Mouse (Mus musculus) ovary, postnatal 10 days (tissue): ENCODE measurements around the gene Tspan10.
A peak's percentile ranks its signal among the peaks of the same experiment; 100 is the strongest.

Experiments
- DNase-seq: peaks from one replicate; pipeline ENCODE4 v3.0.0; 2022; ENCODE audit warnings: low spot score

Tspan10 gene

GRCm38 (mm10) chr11:120455413-120455812 is 13.0 kb downstream of the Tspan10 start:
- no peak for DNase-seq

GRCm38 (mm10) chr11:120457370-120457769 is 14.9 kb downstream of the Tspan10 start:
- DNase-seq, result no peak

DNA sequence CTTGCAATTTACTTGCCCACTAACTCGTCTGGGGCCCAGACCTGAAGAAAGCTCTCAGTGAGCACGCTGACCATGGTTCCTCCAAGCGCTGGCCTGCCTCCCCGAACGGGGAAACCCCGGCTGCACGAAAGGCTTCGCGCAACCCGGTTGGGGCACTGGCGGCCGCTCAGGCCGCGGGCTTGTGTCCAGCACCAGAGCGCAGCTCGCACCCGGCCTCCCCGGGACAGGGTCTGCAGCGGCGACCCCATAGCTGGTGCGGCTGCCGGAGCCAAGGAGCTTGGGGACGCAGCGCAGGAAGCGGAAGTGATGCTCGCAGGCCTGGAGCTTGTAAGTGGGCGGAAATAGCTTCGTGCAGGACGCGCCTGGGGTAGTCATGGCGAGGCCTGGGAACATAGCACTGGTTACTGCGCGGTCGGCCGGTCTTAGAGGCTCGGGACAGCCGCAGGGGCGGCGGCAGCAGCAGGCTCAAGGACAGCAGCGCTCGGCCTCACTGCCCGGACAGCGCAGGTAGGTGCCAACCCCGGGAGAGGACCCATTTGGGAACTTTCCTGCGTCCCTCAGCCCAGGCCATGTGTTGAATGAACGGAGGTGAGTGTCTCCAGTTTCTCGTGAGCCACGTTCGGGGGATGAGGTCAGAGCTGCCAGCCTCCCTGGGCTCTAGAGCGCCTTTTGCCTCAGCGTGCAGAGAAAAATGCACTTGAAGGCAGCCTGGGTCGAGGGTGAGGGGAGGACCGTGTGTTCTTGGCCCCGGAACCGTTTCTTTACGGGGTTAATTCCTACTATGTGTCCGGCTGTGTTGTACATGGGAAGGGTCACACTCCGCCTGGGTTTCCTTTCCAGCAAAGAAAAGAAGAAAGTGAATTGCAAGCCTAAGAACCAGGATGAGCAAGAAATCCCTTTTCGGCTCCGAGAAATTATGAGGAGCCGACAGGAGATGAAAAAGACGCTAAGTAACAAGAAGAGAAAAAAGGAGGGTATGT is 15.6 kb downstream of the Tspan10 start, which contains the start of the genes Oxld1 and Ccdc137:
Gene Oxld1 (minus strand): TSS at position 297 of the 980 bp plus-strand sequence.
Gene Ccdc137 (plus strand): TSS at position 344 of the 980 bp plus-strand sequence.
- peak; percentile 64 for DNase-seq

DNA sequence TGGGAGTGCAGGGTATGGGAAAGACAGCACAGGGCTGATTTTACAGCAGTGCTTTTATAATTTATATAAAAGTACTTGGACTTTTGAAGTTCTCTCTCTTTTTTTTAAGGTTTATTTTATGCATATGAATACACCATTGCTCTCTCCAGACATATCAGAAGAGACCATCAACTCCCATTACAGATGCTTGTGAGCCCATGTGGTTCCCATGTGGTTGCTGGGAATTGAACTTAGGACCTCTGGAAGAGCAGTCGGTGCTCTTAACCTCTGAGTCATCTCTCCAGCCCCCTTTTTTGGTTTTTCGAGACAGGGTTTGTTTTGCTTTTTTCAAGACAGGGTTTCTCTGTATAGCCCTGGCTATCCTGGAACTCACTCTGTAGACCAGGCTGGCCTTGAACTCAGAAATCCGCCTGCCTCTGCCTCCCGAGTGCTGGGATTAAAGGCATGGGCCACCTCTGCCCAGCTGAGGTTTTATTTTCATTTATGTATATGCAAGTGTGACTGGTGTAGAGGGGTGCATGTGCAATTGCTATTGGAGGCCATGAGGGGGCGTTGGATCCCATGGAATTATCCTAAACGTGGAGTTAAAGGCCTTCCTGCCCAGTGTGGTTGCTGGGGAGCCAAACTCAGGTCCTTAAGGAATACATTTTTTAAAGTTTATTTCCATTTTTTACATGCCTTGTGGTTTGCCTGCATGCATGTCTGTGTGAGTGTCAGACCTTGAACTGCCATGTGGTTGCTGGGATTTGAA is 16.6 kb downstream of the Tspan10 start:
- no peak for DNase-seq

DNA sequence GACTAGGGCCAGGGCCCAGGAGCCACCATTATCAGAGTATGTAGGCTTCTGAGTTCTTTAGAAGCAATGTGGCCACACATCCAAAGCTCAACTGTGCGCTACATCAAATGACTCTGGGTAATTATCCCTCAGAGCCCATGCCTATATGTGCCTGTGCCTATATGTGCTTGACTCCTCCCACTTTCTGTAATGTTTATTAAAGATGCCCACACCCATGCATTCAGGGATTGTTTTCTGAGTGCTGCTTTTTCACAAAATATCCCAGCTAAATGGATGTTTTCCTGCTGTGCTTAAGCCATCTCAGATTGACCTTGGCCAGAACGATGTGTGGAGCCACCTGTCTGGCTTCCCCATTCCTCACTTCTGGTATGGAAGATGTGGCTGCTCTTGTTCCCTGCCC is 21.1 kb downstream of the Tspan10 start:
- DNase-seq, result no peak

DNA sequence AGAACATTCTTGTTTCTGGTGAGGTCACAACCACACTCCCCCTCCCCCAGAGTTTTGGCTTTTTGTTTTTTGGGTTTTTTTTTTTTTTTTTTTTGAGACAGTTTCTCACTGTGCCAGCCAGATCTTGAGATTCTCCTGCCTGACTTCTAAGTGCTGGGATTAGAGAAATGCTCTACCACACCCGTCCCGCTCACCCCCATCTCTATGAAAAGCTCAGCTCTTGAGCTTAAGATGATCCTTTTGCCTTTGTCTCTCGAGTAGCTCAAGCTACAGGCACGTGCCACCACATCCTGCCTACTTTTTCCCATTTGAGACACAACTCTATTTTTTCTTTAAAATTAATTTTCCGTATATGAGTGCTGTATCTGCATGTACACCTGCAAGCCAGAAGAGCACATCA is 21.9 kb downstream of the Tspan10 start:
- no peak for DNase-seq

DNA sequence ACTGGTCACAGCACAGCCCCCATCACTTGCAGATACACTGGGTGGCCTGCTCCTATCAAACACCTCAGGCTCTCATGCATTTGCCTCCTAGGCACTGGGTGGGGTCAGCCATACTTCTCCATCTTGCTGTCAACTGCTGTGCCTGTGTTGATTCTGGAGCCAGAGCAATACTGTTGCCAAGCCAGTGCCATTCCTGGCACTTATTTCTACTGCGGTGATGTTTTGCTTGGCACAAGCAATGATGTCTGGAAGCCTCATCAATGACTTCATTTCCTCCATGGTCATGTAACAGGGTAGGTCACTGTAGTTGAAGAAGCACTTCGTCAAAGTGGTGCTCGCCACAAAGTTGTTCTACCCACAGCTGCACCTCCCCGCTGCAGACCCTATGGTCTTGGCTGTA is 23.1 kb downstream of the Tspan10 start:
- DNase-seq, result no peak

GRCm38 (mm10) chr11:120467051-120467735 is 24.7 kb downstream of the Tspan10 start, which contains the start of gene Arl16:
TSS of gene Arl16 (minus strand) at chr11:120467607.
- DNase-seq, result peak; percentile 76

DNA sequence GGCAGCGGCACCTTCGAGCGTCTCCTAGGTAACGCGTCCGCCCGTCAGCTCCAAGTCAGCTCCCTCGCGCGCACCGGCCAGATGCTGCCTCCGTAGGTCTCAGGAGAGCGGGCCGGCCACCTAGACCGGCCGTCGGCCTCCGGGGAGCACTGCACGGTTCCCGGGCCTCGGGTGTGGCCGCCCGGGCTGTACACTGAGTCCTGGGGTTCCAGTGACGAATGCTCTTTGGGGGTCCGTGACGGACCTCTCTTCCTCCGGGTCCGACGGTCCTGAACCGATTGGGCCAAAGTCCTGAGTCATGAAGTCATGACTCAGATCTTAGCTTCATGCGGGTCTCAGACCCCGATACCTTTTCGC is 25.3 kb downstream of the Tspan10 start:
- DNase-seq, result no peak

- DNase-seq, result no peak
These were observed 29.6 kb downstream of the Tspan10 start for GRCm38 (mm10) chr11:120472052-120472451.

- no peak for DNase-seq
These were observed 41.0 kb downstream of the Tspan10 start for GRCm38 (mm10) chr11:120483448-120483934.

- DNase-seq, result peak; percentile 85
These were observed 42.0 kb downstream of the Tspan10 start, which contains the start of gene Mrpl12 for GRCm38 (mm10) chr11:120484265-120484981. TSS of gene Mrpl12 (plus strand) at chr11:120484613.

DNA sequence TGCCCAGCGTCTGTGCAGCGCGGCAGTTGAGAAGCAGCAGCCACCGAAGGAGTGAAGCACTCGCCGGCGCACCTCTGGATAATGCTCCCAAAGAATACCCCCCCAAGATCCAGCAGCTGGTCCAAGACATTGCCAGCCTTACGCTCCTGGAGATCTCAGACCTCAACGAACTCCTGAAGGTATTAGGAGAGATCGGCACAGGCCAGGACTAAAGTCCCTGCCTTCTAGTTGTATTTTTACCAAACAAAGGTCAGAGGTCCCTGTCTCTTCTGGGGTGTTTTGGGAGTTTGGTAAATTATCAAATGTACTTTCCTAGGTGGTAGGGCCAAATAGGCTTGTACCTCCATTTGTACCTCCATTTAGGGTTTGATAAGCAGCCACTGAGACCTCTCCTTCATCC is 42.8 kb downstream of the Tspan10 start:
- DNase-seq, result no peak

- no peak for DNase-seq
These were observed 46.1 kb downstream of the Tspan10 start for GRCm38 (mm10) chr11:120488516-120488915.

DNA sequence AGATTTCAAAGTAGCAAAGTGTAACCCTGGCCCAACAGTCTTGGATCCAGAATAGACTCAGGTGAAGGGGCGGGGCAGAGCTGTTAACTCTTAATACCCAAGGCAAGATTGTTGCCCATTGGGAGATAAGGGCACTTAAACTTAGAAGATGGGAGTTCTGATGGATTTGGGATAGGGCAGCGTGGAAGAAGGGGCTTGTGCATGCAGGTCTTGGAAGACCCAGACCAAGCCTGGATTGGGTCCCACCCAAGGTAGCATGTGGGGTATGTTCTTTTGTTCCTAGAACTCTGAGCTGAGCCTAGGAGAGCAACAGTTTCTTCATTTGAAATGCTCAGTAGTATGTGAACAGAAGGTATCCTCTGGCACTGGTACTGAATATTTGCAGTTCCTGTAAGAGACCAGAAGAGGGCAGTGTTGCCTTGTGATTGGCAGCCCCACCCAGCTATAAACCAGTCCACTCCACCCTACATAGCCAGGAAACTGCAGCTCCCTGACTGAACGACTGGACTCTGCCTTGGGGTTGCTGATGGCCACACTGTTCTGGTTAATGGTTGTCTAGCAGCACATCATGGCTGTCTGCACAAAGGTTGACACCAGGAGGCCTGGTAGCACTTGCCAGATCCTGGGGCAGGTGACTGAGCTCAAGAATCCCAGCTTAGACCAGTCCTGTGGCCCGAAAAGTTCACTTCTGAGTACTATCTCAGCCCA is 46.8 kb downstream of the Tspan10 start:
- DNase-seq, result no peak

DNA sequence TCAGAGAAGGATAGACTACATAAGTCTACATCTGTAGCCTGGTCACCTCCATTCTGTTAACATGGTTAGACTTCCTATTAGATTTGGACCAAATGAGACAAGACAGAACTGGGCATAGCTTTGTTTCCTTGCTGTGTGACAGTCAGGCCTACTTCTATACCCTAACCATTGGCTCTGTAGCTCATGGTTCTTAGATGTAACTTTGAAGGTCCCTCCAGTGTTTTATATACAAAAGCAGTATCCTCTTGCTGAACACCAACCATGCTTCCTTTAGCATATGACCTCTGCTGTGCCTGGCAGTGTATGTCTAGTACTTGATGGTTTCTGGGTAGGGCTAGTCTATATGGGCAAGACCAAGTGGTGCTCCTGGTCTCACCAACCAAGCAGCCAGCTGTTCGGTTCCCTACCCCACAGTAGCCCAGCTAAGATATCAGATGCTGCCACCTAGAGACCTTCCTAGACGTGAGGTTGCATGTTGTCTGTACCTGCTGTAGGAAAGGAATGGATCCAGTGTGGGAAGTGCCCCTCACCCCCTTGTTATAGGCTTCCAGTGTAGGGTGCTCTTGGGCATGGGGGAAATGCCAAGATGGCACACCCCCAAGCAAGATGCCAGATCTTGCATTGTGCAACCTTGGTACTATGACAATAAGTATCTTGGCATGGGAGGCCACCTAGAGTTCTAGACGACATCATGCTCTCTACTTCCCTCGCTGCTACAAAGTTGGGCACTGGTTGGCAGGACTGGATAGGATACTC is 48.0 kb downstream of the Tspan10 start:
- DNase-seq, result no peak

DNA sequence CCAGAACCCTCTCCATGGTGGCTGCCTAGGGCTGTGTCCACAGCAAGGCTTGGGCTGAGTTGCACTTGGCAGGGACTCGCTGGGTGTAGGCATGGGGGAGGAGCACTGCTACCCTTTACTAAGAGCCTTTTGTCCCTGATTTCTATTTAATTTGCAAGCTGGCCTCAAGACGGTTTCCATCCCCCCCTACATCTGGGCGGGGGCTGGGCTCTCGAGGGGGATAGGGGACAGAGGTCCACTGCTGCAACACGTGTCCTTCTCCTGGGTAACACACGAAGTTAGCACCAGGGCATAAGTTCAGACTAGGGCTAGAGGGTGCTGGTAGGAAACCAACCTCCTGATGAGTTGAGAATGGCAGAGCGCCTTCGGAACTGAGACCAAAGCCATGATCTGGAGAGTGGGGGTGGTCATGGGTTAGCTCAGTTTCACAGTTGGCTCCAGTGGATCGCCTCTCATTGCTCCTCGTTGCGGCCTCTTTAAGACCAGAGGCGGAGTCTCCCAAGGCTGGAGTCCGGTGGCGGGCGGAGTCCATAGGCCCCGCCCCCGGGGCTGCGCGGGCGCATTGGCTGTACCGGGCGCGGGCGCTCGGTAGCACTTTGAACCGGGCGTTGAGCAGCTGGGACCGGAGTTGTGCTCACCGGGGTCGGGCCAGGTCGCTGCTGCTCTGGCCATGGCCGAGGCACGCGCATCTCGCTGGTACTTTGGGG is 49.0 kb downstream of the Tspan10 start, which contains the start of gene Slc25a10:
Gene Slc25a10 (plus strand): TSS at position 524 of the 707 bp plus-strand sequence.
- peak; percentile 73 for DNase-seq

GRCm38 (mm10) chr11:120492024-120492877 is 49.8 kb downstream of the Tspan10 start:
- no peak for DNase-seq
